Mouse (Mus musculus): ENCODE data around the gene Fbrsl1.

Gene Fbrsl1

DNA sequence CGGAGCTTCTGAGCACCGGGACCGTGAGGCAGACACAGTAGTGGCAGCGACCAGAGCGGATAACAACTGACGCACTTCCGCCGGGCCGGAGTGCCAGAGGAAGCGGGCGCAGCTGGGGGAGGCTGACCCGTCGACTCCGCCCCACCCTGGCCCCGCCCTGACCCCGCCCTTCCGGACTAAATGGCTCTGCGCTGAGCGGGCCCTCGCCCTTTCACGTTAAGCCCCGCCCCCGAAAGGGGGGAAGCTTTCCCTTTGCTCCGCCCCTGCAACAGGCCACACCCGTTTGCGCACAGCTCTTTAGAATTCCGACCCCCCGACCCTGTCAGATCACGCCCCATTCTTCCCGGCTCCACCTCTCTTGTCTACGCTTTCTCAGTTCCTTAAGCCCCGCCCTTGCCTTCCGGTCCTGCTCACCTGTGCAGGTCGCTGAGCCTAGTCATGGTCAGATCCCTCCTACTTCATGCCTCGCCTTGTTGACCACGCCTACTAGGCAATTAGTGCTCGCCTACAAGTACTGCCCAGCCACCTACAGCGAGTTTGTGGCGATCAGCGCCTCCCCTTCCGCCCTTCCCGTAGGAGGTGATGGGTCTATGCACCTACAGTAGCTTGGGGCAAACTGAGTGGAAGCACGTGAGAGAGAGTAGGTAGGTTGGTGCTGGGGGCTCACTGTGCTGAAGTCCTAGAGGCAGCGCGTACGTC, at the start of gene Fbrsl1:
Gene Fbrsl1, minus strand, starts transcription at position 68 of the 699 bp plus-strand sequence.
- peak; percentile 98 for DNase-seq (ENCODE audit: low read depth)

DNA sequence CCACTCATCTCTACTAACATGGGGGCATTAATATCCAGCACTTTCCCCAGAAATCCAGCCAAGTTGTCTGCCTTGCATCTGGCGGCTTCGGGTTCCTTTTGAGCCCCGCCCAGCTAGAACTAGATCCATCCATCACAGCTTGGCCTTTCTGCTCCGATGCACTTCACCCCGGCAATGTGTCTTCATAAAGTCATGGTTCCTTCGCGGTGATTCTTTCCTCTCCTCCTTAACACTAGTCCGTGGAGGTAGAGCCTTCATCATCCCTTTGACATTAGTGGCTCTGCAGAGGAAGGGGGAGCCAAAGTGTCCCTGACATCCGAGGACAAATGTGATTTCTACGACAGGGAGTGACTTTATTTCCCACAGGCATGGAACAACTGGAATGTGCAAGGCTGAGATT, 49.8 kb upstream of the Fbrsl1 start:
- DNase-seq (ENCODE audit: low read depth), result no peak

DNA sequence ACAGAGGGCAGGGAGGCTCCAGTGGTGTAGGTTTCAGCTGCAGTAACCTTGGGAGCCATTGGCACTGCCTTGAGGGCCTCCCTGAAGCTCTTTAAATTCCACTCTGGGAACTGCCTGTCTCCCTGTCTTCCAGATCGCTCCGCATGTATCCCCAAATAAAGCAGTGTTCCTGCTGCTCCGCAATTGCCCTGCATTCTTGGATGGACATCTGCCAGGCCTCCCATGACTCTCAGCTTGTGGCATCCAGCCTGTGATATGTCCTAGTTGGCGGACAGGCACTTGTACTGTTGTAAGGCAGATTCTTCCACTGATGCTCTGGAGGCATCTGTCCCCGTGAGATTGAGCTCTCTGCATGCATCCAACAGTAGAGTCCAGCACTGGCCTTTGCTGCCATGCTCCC, 49.3 kb upstream of the Fbrsl1 start:
- no peak for DNase-seq (ENCODE audit: low read depth)

DNA sequence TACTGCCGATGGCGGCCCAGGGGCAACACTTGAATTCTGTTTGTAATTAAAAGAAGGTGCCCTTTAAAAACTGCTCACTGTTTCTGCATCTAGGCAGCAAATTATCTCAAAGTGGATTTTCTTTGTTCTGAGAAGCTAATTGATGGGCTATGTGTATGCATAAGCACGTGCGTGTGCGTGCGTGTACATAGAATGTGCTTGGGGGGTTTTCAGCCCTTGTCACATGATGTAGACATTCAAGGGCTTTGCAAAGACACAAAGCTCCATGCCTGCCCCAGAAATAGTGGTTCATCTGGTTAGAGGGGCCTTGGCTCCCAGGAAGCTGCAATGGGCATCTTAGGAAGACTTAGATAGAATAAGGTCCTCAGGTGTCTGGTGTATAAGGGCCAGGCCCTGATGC, 46.7 kb upstream of the Fbrsl1 start:
- DNase-seq (ENCODE audit: low read depth), result no peak

DNA sequence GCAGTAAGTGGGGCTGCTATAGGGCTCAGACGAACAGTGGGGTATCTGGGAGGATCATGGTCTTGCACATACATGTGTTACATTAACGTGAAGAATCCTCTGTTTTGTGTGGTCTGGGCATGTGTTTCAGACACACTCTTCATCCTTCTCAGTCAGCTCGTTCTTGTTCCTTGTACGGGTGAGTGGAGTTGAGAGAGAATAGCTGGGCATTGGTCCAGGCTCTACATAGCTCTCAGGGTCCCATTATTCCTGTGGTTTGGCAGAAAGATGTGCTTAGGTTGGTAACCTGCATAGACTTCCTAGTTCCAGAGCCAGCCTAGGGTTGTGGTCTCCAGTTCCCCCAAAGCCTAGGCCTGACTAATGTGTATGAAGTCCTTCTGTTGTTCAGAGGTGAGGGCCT, 46.1 kb upstream of the Fbrsl1 start:
- no peak for DNase-seq (ENCODE audit: low read depth)

DNA sequence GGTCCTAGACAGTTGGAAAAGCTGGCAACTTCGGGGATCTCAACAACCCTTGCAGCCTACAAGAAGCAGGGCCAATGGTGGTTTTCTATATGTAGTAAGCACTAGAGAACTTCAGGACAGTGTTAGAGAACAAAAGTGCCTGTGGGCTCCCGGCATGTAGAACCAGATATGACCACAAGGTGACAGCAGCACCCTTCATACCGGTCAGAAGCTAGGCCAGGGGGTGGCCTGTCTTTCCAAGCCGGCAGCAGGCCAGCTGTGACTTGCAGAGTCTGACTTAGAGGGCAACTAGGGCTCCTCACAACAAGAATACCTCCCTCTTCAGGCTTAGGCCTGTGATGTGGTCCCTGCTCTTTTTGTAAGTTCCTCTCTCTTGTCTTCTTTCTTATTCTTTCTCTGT, 45.5 kb upstream of the Fbrsl1 start:
- DNase-seq (ENCODE audit: low read depth), result peak; percentile 23

DNA sequence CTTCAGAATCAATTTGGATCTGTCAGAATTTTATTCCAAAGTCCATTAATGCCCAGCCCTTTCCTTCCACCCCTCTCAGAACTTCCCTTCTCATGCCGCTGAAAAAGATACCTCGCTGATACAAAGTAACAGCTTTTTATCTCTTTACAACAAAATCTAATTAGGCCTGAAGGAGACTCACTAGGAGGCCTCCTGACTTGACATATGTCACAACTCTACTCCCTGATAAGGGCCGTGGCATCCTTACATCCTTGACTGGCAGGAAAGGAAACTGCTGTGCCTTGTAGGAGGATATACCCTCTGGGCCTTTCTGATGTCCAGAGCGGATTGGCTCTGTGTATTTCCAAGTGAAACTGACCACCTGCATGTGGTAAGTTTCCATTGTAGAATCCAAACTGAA, 41.3 kb upstream of the Fbrsl1 start:
- no peak for DNase-seq (ENCODE audit: low read depth)

DNA sequence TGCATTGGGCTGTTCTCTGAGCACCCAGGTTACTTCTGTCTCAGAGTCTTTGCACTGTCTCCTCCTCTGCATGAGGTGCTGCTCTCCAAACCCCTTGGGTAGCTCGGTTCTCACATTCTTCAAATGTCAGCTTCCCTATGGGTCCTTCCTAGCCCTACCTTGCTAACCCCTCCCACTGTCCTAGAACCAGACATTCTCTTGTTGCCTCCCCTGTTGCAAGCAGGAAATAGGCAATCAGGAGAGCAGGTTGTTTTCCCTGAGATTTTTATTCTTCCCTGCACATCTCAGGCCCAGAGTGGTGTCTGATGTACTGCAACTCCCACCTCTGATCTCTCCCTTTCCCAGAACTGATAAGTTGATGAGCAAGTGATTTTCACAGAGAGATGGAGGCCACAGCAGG, 39.6 kb upstream of the Fbrsl1 start:
- DNase-seq (ENCODE audit: low read depth), result no peak

DNA sequence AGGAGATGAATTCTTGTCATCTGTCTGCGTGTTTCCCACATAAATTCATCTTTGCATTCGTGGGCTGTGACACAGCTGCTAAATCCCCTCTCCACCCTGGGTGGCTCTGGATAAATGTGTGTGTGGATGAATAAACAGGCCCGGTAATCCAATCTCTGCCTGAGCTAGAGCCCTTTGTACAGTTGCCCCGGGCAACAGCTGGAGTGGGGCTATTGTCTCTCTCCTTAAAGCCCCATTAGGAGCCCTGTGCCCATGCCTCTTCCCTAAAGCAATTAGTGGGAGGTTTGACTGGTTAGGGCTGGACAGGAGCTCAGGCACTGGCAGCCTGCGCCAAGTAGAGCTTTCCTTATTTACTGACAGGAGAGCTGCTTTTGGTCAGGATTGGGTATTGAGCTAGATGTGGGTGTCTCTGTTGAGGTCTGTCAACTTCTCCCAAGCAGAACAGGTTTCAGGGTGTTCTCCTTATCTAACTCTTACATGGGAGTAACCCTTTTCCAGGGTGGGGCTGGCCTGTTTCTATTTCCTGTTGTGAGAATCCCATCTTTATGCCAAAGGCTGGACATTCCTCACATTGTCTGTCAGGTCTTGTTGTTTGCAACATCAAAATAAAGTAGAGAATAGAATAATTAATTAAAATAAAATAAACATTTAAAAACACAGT, 38.5 kb upstream of the Fbrsl1 start:
- no peak for DNase-seq (ENCODE audit: low read depth)

DNA sequence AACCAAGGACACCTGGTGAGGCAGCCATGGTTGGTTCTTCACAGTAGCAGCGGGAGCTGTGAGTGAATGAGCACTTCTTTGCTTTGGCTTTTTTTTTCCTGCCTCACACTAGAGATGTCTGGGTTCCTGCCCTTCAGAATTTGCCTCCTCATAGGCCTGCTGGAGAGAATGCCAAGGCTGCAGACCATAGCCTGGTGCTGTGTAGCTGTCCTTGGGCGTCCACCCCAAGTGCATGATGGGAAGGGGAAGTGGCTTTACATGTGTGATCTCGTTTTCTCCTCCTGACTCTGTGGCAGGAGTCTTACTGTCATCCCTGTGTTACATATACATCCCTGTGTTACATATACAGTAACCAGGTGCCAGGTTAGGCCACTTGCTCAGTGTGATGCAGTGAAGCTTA, 36.4 kb upstream of the Fbrsl1 start:
- no peak for DNase-seq (ENCODE audit: low read depth)

DNA sequence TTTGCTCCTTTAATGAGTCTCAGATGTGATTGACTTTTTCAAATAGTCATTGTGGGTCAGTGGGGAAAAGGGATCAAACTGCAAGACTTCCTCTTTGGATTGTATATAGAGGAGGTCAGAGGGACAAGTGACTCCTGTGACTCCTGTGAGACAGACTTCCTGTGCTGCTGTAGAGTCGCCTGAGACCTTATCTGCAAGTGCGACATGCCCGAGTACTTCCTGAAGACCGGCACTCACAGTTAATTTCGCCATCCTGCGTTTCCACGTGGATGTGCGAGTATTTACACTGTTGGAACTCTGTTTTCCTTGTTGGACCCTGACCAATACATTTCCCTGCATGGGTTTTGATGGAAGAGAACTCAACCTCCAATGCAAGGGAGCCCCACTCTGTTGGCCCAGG, 30.9 kb upstream of the Fbrsl1 start:
- DNase-seq (ENCODE audit: low read depth), result no peak

DNA sequence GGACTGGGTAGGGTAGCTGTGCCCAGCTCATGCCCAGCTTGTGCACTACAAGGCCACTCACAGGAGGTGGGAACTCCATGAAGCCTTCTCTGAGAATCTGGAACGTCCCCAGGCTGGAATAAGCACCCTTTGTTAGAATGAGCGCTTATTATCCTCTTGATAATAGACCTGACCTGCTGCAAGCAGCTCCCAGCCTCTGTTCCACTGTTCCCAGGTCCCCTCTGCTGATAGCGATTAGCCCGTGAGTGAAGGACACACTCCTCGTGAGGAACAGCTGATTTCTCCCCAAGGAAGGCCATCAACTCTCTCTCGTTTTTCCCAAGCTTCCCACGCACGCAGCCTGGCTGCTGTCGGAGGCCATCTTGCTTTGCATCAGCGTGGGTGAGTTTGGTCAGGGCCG, 25.9 kb upstream of the Fbrsl1 start:
- no peak for DNase-seq (ENCODE audit: low read depth)

DNA sequence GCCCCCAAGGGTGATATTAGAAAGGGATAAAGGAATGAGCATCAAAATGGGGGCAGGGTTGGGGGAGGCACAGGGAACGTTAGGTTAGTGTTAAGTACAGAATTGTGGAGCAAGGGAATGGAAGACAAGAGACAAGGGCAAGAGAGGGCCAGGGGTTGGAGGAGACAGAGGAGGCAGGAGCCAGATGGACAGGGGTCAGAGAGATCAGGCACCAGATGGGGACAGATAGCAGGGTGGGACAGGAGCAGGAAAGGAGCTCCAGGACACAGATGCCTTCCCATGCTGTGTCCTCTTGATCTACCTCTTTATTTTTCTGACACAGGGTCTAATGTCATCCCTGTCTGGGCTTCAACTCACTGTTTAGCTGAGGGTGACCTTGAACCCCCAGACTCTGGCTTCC, 24.5 kb upstream of the Fbrsl1 start:
- no peak for DNase-seq (ENCODE audit: low read depth)

DNA sequence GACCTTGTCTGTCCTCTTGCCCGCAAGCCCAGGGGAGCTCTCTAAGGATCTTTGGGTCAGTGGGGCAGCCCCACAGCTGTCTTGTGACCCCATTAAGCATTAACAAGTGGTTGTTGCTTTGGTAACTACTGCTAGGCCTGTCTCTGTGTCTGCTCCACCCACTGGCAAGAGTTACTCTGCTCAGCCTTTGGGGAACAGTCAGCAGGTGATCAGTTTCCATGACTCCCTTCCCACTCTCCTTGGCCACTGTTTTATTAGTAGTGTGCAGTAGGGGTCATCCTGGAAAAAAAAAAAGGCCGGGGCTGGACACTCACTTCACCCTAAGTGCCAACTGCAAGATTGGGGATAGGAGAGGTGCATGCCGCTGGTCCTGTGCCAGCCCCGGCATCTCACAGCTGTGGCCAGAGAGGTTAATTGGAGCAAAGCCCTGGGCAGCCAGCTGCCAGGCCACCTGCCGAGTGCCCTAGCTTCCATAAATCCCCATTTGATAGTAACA, 23.7 kb upstream of the Fbrsl1 start:
- no peak for DNase-seq (ENCODE audit: low read depth)

DNA sequence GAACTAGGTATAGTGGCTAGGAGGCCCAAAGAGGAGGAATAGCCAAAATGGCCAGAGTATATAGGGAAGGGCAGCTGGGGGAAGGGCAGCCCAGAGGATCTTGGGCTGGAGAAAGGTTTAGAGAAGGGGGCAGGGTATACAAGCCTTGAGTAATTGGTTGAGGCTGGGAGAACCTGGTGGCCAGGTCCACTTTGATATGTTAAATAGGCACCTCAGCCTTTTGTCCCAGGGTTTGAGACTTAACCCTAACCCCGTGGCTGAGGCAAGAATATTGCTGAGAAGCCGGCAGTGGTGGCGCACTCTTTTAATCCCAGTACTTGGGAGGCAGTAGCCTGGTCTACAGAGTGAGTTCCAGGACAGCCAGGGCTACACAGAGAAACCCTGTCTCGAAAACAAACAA, 23.0 kb upstream of the Fbrsl1 start:
- DNase-seq (ENCODE audit: low read depth), result no peak

DNA sequence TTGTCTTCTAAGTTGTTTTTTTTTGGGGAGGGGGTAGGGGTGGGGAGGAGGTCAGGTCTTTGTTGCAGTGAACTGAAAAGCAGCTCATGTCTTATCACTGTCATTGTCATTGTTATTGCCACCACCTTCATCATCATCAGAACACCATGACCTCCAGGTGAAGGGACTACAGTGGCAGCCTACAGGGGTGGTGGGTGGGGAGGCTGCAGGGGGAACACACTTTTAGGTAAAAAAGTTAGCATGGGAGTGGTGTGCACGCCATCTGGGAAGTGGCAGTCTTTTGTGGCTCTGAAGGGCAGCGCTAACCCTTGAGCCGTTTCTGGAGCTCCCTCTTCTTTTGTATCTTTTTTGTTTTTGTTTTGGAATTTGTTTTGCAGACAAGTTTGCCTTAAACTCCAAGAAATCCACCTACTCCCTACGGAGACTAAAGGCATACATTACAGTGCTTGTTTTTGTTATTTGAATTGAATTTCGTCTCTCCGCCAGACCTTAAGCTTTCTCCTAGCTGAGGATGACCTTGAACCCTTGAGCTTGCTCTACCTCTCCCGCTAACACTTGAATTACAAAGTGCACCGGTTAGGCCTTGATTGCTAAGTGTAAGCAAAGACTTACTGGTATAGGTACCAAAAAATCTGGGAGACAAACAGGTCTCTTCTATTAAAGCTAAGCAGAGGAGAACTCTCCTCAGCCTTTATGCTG, 21.1 kb upstream of the Fbrsl1 start:
- no peak for DNase-seq (ENCODE audit: low read depth)

DNA sequence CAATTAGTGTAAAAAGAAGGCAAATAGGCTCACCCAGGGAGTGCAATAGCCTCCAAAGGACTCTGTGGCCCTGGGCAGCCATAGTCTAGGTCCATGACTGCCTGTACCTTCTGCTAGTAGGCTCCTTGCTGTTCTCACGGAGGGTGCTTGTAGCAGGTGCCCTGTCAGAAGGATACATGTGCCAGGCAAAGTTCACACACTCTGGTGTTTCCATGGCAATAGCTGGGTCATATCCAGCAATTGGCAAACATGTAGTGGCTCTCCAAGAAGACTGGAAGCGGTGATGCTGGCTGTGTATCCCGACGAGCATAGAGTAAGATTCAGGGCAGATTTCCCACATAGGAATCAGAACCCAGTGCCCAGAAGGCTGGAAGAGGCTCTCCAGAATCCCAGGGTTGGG, 20.0 kb upstream of the Fbrsl1 start:
- DNase-seq (ENCODE audit: low read depth), result no peak

DNA sequence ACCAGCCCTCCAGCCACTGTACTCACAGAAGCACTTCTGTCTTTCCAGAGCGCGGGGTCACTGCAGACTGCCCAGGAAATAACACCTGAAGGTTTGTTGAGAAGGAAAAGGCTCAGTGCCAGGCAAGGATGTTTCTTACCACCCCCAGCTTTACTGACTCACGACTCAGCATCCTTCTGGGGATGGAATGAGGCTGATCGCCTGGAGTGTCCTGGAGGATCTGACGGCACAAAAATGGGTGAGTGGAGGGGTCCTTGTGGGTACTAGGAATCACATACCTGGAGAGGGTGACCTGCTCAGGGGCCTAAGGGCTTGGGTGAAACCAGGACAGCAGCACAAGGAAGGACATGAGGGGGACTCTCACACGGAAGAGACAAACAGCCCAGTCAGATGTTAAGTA, 19.4 kb upstream of the Fbrsl1 start:
- DNase-seq (ENCODE audit: low read depth), result no peak

DNA sequence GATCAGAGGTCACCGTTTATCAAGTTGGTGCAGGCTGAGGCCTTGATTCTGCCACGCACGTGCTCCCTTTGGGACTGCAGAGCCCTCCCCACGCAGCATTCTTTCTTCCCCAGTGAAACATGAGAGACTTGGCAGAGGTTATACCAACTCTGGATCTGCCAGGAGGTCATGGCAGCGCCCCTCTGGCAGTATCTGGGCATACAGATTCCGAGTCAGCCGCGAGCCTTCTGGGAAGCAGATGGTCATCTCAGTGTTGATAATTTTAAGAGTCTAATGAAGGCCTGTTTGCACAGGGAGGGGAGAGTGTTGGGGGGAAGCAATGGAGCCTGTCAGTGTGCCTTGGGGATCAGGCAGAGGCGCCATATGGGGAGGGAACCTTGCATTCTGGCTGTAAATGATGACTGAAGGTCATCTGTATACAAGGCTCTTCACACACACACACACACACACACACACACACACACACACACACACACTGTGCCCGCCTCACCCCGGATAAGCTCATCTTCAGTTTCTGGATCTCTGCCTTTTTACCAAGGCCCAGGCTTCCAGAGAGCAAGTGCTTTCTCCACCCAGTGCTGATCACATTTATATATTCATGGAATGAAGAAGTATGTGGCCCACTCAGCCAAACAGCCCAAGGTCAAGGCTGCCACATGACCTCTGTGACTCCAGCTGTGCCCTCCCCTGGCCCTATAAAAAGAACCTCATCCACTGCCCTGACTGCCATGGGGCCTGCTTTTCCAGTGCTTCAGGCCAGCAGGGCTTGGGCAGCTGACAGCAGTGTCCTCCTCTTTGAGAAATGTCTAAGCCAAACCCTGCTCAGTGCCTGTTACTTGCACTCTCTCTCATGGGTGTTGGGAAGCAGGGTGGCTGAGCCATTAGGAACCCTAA, 18.5 kb upstream of the Fbrsl1 start:
- DNase-seq (ENCODE audit: low read depth), result no peak

DNA sequence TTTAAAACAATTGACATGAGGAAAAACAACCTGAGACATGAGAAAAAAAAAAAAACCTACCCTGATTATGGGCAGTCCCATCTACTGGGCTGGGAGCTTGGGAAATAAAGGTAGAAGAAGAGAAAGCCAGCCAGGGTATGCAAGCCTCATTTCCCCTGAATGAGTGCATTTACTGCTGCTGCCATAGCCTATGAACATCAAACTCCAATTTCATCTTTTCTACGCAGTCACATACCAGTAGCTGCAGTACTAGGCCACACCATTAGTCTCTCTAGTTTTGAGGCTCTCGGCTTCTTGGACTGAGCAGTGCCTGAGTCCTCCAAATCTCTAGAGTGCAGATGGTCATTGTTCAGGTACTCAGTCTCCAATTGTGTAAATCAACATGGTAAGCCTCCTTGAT, 14.3 kb upstream of the Fbrsl1 start:
- no peak for DNase-seq (ENCODE audit: low read depth)

DNA sequence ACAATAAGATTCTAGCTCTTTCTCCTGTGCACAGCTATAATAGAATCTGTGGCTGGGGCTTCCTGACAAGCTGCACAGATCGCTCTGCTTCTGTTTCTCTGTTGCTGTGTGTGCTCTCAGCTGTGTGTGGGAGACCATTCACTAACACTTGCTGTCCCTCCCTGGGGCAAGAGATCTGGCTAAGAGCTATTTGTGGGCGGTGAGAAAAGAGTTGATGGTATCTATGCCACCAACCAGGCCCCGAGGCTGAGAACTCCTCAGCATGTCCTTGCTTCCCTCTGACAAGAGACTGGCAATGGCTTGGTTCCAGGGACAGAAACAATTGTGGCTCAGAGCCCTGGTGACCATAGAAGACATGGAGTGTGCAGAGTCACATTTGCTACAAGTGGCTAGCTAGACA, 10.6 kb upstream of the Fbrsl1 start:
- no peak for DNase-seq (ENCODE audit: low read depth)

DNA sequence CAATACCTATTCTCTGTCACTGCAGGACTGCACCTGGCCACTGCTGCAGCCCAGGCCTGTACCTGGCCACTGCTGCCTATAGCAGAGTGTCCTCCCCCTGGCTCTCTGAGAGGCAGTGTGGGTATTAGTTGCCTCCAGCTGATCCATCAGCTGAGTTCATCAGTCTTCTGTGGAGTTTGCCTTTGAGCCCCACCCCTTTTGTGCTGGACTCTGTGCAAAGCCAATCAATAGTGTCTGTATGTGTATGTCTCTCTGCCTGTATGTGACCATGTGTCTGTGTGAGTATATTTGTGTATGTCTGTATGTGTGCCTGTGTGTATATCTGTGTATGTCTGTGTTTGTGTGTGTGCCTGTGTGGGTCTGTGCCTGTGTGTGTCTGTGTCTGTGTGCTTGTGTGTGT, 7.0 kb upstream of the Fbrsl1 start:
- no peak for DNase-seq (ENCODE audit: low read depth)

Measured in c-Kit-positive CD71-positive TER-119-negative erythroid progenitor cells, embryonic 14.5 days (primary cell).